Mouse (Mus musculus) adipocyte (in vitro differentiated cells): ENCODE results near the gene Slc9a9.

Experiments
- DNase-seq: peaks from one replicate; pipeline ENCODE4 v3.0.0-alpha.2; 2016; ENCODE audit warnings: low spot score

Gene Slc9a9

DNA sequence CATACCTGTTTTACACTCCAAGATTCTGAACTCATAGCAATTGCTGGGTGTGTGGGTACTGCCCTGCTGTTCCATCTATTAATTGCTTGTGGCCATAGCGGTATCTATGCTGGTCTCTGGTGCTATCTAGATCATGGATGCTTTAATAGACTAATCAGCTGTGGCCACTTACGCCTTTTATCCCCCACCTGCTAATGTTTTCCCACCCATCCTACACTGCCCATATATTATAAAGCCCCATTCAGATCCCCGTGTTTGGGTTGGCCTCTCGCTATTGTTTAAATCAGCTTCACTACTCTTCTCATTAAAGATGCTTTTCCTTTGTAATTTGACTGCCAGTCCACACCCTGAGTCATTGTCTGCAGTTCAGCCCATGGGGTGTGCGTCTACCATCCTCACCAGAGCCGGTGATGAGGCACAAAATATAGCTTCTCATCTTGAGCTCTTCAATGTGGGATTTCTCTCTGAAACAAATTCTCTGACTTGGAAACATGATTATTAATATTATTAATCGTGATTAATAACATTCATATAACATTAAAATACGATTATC is 168.8 kb downstream of the Slc9a9 start:
- DNase-seq: no peak

DNA sequence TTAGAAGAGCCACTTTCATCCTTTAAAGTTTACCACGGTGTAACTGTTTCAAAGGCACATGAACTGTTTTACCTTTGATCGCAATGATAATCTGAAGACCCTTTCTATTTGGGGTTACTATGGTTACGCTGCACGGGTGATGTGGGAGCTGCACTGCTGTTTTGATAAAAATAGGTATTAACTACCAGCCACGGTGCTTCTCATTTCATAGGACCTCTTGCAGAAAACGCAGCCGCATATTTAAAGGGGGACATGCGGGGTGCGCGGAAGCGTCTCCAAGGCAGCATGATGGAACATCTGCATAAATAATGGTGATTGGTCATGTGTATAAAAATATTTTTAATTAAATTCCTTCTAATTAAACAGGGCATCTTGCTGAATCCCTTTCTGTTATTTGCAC is 169.5 kb downstream of the Slc9a9 start:
- no peak for DNase-seq

DNA sequence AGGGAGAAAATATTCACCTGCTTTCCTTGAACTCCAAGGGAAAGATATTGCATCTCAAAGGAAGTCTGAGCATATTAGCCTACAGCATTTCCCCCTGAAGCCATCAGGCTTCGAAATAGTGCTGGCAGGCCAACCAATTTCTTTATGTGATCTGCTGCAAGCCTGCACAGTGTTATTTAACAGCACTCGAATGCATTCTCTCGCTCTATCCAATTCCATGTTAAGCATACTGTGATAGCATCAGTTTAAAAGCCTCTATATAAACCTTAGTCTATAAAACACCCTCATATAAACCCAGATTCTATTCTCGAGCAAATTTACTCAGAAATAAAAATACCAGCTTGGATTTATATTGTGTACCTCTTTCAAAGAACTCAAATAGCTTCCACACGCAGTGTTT is 170.7 kb downstream of the Slc9a9 start:
- no peak for DNase-seq

DNA sequence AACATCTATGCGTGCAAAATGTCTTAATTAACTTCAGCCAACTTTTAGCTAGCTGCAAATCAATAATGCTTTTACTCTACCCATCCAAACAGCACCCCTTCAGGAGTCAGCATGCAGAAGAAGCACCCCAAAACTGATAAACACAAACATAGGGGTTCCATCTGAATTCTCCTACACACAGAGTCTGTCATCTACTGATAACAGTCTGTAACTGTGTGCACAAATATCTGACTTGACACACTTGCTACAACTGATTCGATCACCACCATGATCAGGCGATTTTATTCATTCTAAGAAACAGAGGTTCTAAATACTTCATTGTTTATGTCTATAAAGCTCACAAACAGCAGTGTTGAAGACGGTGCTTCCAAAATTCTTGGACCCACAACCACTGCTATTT is 171.3 kb downstream of the Slc9a9 start:
- DNase-seq: no peak

DNA sequence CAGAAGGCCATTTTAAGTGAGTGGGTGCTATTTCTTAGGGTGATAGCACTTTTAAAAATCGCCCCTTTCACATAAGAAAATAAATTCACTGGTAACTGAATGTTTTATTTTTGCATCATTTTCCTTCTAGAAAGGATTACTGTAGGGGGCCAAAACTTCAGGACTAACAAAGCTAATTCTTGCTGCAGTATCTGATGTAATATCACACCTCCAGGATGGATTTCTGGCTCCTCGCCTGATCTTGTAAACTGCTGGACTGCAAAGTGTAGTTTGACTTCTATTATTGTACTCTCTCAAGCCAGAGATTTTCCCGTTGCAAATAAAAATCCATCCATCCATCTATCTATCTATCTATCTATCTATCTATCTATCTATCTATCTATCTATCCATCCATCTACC is 174.5 kb downstream of the Slc9a9 start:
- DNase-seq: no peak

DNA sequence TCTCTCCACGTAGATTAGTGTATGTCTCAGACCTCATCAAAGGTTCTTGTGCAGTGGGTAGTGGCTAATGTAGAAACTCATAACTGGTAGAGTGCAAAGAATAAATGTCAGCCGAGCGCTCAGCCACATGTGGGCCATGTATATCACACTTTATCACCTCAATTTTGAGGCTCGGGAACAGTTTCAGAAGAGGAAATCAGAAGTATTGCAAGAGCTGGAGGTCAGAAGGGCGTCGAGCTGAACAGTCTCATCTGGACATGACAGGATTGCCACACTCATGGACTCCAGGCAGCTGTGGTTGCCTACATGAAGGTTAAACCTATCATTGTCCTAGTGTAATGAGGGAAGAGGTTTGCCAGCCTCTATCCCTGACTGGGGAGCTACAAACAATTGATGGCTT is 177.9 kb downstream of the Slc9a9 start:
- no peak for DNase-seq

DNA sequence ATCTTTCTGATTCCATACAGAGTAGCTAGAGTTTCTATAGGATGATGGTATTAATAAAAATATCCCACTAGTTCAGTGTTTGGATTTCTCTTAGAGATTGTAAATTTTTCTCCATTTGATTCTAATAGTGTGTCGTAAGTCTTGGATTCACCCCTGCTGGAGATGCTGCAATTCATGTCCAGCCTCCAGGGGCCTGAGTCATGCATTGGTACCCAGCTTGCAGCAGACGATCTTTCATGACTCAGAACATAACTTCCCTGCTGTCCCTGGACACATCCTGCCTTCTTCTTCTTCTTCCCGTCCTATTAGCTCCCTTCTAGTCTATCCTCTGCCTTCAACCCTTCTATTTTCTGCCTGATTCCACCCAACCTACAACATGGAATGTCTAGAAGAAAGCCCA is 181.8 kb downstream of the Slc9a9 start:
- peak; percentile 10 for DNase-seq

DNA sequence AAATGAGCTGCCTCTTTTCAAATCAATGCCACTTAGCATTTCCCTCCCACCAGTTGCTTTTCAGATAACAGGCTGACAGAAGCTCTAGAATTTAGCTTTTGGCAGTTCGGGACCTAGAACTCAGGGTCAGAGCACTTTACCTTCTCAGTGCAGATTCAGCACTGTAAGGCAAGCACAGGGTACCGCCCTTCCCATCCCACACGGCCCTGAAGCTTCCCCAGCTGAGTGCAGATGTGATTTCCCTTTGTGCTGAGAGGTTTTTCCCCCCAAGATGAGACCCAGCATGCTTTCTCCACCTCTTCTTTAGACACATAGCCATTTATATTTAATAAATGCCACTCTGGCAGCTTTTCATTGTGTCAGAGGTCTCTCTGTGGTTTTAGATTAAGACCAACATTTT is 186.4 kb downstream of the Slc9a9 start:
- DNase-seq: no peak

DNA sequence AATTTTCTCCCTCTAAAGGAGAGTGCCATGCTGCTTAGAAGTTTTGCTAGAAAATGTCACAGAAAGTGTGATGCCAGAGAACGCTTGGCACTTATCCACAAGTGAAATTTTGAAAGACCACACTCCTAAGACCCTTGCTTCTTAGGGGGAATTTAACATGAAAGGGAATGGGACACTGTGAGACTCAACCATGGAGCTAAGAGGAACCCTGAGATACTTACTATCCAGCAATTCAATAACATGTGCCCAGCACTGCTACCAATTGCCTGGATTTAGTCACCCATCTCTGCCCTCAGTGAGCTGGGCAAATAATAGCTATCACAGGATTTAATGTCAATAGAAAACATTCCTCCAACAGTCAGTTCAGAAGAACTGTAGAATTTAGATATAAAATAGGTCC is 198.8 kb downstream of the Slc9a9 start:
- DNase-seq: no peak

DNA sequence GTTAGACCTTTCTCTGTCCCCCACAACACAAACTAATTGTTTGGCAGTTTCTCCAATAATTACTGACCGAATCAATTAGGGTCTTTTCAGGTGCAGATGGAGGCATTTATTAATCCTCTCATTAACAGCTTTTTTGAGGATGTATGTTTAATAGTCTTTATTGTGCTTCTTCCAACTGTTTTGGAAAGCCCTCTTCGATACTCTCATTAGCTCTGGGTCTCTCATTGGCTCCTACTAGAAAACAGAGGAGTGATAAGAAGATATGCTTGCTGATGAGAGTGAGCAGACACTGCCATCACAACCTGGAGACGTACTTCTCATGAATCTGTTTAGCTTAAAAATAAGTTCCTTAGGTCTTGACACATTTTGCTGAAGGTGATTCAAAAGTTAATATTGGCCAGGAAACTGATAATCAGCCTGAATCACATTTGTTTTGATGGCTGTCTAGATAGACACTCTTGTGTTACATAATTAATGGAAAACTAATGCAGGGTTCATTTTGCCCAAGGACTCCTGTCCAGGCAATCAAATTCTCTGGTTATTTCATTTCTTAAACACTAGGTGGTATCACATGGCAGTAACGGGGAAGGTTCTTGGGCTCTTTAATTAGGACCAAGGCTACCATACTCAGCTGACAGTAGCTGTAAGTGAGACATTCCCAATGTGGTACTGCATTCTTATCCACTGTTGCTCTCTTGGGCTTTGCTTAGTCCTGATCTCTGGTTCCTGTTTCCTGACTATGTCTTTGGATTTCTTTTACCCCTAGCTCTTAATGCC is 199.5 kb downstream of the Slc9a9 start:
- no peak for DNase-seq

DNA sequence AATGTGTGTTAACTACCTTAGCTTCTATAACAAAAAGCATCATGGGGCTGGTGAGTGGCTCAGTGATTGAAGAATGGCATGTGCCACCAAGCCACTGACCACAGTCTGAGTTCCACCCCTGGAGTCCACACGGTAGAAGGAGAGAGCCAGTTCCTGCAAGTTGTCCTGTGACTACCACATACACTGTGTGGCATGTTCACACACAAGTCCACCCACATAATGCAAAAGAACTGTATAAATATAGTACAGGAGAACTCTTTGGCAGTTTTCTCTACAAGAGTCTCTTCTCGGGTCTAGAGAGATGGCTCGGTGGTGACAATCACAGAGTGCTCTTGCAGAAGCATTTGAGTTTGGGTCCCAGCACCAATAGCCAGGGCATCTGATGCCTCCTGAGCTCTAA is 212.8 kb downstream of the Slc9a9 start:
- DNase-seq: no peak

DNA sequence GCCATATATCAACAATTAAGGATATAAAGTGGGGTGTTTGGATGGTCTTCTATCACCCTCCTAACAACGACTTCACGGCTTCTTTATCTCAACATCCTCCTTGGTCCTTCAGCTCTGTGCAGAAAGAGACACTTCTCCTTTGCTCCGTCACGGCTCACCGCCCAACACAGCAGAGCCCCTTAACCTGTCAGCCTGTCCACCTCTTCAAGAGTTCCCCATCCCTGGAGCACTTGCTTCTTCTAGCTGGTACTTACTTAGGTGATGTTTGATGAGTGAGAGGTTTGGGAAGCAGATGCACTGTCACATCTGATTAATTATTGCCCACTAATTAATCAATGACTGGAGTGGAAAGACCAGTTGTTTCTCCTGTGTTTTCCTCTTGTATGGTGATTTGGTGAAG is 213.7 kb downstream of the Slc9a9 start:
- no peak for DNase-seq

DNA sequence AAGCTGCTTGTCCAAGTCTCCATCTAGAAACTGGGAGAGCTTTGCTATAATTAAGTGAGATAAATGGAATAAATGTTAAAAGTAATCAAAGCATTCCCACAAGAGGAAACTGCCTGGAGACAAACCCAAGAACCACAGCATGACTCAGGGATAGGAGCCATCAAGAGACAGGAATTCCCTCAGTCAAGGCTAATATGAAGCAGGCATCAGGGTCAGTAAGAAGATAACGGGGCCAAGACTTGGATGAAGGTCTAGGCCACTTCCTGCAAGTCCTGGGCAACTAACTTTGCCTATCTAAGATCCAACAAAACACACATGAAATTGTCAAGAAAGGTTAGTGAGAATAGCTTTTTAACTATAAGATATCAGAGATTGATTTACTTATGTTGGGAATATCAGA is 215.4 kb downstream of the Slc9a9 start:
- no peak for DNase-seq

DNA sequence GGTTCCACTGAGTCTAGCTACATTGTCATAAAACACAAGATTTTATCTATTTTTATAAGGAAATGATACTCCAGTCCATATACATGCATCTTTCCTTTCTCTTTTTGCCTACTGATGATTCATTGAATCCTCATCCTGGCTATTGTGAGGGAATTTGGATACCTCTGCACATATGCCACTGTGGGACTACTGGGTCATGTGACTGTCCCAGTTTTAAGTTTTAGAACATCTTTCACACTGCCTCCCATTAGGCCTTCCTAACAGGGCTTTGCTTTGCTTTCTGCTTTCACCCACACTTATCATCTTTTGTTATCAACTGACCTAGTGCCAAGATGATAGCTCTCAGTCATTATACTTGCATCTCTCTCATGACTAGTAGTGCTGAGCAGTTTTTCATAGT is 219.9 kb downstream of the Slc9a9 start:
- DNase-seq: no peak

DNA sequence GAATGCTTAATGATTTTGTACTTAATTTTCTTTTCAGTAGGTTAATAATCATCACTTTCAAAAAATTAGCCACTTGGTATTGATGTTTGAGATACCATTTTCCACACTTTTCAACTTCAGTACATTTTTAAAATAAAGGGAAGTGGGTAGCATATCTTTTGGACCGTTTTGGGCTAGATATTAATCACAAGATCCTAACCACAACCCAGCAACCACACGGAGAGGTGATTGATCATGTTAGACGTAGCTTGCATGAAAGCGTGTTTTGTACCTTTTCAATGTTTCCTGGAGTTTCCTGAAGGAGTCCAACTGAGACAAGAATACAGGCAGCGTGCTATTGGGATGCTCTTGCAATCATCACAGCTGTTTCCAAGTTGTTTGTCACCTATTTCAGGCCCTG is 226.2 kb downstream of the Slc9a9 start:
- DNase-seq: no peak

DNA sequence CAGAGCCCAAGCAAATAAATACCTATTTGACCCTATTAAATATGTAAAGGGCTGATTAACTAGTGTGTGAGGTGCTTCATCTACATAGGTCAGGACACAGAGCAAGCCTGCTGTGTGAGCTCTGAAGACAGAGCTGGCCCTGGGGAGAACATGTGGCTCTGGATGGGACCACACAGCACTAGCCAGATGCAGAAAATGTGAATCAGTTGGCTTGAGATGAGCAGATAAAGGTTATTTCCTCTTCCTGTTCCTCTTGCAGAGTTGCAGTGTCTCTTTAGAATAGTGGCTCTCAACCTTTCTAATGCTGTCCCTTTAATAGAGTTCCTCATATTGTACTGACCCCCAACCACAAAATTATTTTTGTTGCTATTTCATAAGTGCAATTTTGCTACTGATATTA is 234.5 kb downstream of the Slc9a9 start:
- DNase-seq: no peak

DNA sequence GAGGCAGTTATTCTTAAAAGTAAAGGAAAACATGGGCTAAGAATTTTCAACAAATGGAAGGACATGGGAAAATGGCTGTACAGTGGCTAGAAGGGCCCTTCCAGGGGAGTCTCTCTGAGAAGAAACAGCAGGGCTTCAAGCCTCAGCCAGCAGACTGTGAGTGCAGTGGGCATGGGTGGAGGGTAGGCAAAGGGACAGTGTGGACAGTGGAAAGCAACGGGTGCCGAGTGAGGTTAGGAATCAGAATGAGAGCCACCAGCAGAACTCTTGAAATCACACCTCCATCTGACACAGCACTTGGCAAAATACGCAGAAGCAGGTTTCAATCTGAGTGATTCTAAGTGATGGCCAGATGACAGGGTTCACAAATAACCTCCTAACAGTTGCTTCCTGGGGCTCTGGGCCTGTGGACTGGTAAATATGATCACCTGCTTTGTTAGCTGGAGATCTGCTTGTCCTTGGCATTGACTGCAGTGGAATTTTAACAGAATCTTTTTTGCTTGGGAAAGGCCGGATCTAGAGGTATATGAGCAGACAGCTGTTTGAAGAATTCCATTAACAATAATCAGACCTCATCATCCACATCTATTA is 237.4 kb downstream of the Slc9a9 start:
- no peak for DNase-seq

DNA sequence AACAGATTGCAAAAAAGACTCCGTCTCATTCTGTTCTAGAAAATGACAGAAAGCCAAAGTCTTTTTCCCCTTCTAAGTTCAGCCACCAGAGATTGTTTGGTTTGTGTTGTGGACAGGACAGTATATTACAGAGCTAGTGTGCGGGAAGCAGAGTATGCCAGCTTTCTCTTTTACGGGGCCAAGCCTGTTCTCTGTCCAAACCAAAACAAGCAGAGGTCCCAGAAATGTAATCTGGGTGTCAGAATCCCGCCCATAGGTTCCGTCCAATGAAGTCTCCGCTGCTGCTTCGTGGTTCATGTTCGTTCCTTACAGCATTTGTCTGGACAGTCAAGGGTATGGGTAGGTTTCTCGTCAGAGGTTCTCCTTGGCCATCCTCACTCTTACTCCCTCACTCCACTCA is 242.4 kb downstream of the Slc9a9 start:
- no peak for DNase-seq

DNA sequence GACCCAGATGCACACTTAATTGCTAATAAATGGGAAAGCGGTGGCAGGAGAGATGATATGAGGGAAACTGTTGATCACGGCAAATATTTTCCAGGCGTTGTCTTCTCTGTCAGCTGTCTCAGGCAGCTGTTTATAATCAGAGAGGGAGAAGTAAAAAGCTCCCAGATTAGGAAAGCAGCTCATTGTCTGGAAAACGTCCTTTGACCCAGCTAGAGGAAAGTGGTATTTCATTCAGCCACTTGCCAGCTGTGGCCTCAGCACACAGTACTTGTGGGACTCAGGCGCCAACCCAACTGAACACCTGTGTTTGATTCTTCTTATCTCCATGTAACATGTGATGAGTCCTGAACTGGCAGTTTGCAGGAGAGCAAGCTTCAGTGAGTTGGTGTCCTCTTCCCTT is 252.4 kb downstream of the Slc9a9 start:
- DNase-seq: no peak

DNA sequence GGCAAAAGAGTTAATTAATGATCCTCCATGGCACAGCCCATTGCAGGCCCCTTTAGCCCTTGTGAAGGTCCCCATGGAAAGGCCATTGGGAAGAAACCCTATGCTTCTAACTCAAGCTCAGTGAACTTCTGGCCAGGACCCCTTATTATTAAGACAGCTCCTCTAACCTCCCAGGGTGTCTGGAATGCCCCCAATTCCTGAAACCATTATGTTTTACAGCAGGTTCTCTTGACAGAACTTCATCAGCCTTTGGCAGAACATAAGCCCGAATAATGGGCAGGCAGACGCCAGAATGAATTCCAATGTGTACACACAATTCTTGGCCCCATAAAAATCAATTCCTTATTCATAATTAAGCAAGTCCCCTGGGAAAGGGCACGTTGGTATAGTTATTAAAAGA is 256.1 kb downstream of the Slc9a9 start:
- no peak for DNase-seq

DNA sequence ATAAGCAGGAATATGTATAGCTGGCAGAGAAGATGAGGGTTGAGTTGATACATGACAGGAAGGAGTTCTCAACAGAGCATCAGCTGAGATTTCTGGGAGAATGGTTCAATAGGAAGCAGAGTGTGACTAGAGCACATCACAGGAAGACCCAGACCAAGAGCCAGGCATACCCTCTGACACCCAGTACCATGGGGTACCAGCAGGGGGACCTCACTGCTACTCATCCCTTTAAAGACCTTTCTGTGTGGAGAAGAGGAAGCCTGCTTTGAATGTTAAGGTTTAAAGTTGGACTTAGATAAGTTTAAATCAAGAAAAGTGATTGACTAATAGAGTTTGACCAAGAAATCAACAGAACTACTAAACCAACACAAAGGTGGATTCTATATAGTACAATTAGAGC is 257.4 kb downstream of the Slc9a9 start:
- DNase-seq: no peak

DNA sequence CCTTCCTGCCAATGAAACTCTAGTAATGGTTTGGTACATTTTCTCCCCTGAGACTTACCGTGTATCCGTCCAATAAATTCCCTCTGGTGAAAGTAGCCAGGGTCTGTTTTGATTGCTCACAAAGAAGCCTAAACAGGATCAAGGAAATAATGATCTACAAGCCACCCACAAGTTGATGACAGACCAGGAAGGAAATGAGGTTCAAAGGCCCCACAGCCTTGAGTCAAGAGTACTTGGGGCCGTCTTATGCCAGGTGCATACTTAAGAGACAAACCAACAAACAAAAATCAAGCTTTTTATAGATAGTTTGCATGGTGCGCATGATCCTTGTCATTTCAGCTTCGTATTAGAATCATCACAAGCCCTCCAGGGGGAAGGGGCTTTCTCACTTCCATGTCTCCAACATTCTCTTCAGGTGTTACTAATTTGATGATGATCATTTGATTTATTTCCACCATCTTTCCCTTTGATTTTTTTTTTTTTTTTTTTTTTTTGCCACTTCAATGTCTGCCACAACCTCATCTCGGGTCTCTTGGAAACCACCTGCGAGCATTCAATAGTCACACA is 275.9 kb downstream of the Slc9a9 start:
- no peak for DNase-seq

DNA sequence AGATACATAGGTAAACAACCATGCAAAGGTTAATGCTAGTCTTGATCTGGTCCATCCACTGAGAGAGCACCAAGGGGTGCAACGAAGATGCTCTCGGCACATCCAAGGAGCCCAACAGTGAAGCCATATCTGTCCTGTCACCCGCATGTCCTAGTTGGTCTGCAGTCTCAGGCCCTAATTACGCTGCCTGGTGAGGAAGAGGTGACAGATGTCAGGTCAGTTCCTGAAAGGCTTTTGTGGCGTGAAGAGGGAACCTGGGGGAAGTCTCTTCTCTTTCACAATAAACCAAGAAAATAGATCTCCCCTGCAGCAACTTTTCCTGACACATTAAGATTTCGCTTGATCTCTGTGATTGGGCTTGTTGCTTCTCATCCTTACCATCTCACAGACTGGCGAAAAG is 277.5 kb downstream of the Slc9a9 start:
- no peak for DNase-seq

DNA sequence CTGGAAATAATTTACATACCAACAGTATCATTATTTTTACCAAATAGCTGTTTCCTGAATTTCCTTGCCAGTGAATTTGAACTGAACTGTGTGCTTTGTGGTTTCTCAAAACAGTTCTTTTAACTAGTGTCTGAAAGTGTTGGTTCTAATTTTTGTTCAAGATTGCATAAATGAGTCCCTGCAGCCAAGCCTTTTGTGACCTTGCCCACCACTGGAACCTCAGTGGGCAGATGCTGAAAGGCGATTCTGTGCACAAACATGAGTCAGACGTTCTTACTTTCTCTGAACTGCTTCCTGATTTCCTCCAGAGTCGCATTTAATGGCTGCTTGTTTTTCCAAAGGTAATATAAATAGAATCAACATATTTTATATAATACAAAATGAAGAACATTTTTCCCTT is 281.0 kb downstream of the Slc9a9 start:
- no peak for DNase-seq
